Mouse (Mus musculus) G1E (cell line): ENCODE measurements around the gene Tek.

Experiments used
- CTCF ChIP-seq: IDR thresholded peaks from 2 replicates; pipeline ENCODE4 v1.5.1; 2012; ENCODE audit warnings: low read depth, low read length, inconsistent platforms, mixed read lengths
- GATA1 ChIP-seq: IDR thresholded peaks from 2 replicates; pipeline ENCODE4 v1.6.1; 2012; ENCODE audit warnings: borderline replicate concordance, low read length, inconsistent platforms, mixed read lengths
- POLR2AphosphoS5 ChIP-seq: IDR thresholded peaks from 2 replicates; pipeline ENCODE4 v1.6.1; 2012; ENCODE audit warnings: low read depth, low read length, inconsistent platforms; ENCODE audit not compliant: insufficient replicate concordance
- TAL1 ChIP-seq: conservative IDR thresholded peaks from 2 replicates; pipeline ENCODE4 v1.6.1; 2012; ENCODE audit warnings: low read depth, low read length, inconsistent platforms, mixed read lengths

DNA sequence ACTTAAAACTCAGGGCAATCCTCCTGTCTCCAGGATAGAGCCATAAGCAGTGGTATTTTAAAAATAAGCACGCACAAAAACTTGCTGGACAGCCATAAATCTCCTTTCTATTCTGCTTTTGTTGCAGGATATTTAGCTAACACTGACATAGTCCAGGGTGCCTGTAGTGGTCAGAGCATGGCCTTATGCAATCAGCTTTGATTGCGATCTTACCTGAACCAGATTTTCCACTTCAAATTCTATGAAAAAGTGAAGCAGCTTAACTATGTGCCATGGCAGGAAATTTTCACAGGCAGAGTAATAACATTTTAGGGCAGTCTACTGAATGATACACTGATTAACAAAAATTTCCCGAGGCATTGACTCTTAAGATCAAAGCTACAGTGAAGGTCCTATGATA, 115.2 kb downstream of the Tek start:
- TF ChIP-seq CTCF (no peak), GATA1 (no peak), POLR2AphosphoS5 (no peak), TAL1 (no peak)
